Mouse (Mus musculus) lung, postnatal 0 days (tissue): ENCODE measurements at regions not wholly inside any gene's neighbourhood (a gene's known extent, or its start where the extent isn't known, plus 50 kb on each side); places are given as distances from the start of the nearest gene placed in this dataset.

Experiments
- CTCF ChIP-seq: IDR thresholded peaks from 2 replicates; pipeline ENCODE4 v1.5.1; 2016; ENCODE audit warnings: antibody characterized with exemption, mild to moderate bottlenecking
- EP300 ChIP-seq: IDR thresholded peaks from 2 replicates; pipeline ENCODE4 v1.6.1; 2016; ENCODE audit warnings: antibody characterized with exemption, mild to moderate bottlenecking, control low read depth

GRCm38 (mm10) chr6:126345221-126345620, 178.5 kb upstream of the Ntf3 start:
- TF ChIP-seq CTCF = no peak
- TF ChIP-seq EP300 = no peak
